Mouse (Mus musculus) adrenal gland, postnatal 14 days (tissue): ENCODE data around the gene Gm20869. TPM values are rescaled to one million over a fixed set of nuclear protein-coding genes. Genes with fewer than 3 reads are reported as not detected.
"Not testable (repeated sequence)": the region's sequence is repeated elsewhere in the genome, so short reads cannot be mapped to it uniquely, and the experiment has no call there.

Source experiments
- DNase-seq: peaks from one replicate; pipeline ENCODE4 v3.0.0; 2021; ENCODE audit warnings: mixed read lengths
- long read RNA-seq, 2 experiments: library from polyadenylated mRNA; stranded (forward); transcript quantifications; one replicate each; pipeline ENCODE4 v2.0.0; 2021
- total RNA-seq: library from RNA; stranded (reverse); gene quantifications from 2 replicates; pipeline ENCODE4 v1.2.3, GENCODE M21; 2021

Gene Gm20869
- total RNA-seq: not detected in 2 replicates
- long read RNA-seq, experiment 1: 0 reads
- long read RNA-seq, experiment 2: 0 reads

DNA sequence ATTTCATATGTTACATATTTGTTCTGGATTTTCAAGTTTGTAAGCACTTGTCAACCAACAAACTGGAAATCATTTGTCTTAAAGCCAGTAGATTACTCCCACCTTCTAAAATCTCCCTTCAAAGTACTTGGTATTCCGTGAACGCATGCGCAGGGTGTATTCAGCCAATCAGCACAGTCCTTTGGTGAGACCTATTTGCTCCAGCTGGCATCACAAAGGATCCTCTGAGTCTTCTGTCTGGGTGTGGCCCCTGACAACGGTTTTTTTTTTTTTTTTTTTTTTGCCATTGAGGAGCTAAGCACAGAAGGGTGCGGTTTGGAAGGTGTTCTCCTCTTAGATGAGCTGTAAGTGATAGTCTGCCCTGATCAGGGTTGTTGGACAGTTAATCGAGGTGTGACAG is at the start of gene Gm20869:
Gene Gm20869, plus strand, starts transcription at position 301 of the 400 bp plus-strand sequence.
- not testable (repeated sequence) for DNase-seq

Other genes starting within 250 kb of the Gm20869 start
- not detected in 2 replicates for gene Gm20870, start 222.6 kb downstream of the Gm20869 start, total RNA-seq